Mouse (Mus musculus) heart, embryonic 10.5 days (tissue): ENCODE results near the gene Osr1. TPM values are rescaled to one million over a fixed set of nuclear protein-coding genes. Genes with fewer than 3 reads are reported as not detected.

Experiments
- DNase-seq: peaks from one replicate; pipeline ENCODE4 v3.0.0-alpha.2; 2017; ENCODE audit warnings: low spot score
- H3K27ac ChIP-seq: fragments of 300-500 bp; sonication (generic); 2 replicates; pipeline ENCODE4 v1.5.1; 2016; ENCODE audit warnings: mild to moderate bottlenecking
- H3K27me3 ChIP-seq: fragments of 300-500 bp; sonication (generic); 2 replicates; pipeline ENCODE4 v1.6.1; 2016; ENCODE audit warnings: mild to moderate bottlenecking; ENCODE audit not compliant: poor library complexity, insufficient read depth, severe bottlenecking
- H3K36me3 ChIP-seq: fragments of 300-500 bp; sonication (generic); 2 replicates; pipeline ENCODE4 v1.6.1; 2016; ENCODE audit warnings: mild to moderate bottlenecking, moderate library complexity
- H3K4me1 ChIP-seq: fragments of 300-500 bp; sonication (generic); 2 replicates; pipeline ENCODE4 v1.6.1; 2016; ENCODE audit warnings: mild to moderate bottlenecking
- H3K4me3 ChIP-seq: fragments of 300-500 bp; sonication (generic); 2 replicates; pipeline ENCODE4 v1.5.1; 2016; ENCODE audit warnings: mild to moderate bottlenecking, moderate library complexity
- H3K9me3 ChIP-seq: fragments of 300-500 bp; sonication (generic); 2 replicates; pipeline ENCODE4 v1.6.1; 2016; ENCODE audit warnings: mild to moderate bottlenecking, moderate library complexity
- WGBS: fragments of 180-500 bp; shearing (Covaris S2); methylation state at CpG from one replicate; pipeline ENCODE4 v1.1.7; 2016; 5-methylcytosine and 5-hydroxymethylcytosine counted together
- polyA plus RNA-seq: library from polyadenylated mRNA; unstranded; fragments of >200 nt; fragmentation: Nextera tagmentation; extraction: Ambion mirVana; gene quantifications from 2 replicates; pipeline ENCODE4 v1.2.1, GENCODE M21; 2016

Osr1 gene
- polyA plus RNA-seq, 1 experiment from 2014 or later: 14.9 TPM

DNA sequence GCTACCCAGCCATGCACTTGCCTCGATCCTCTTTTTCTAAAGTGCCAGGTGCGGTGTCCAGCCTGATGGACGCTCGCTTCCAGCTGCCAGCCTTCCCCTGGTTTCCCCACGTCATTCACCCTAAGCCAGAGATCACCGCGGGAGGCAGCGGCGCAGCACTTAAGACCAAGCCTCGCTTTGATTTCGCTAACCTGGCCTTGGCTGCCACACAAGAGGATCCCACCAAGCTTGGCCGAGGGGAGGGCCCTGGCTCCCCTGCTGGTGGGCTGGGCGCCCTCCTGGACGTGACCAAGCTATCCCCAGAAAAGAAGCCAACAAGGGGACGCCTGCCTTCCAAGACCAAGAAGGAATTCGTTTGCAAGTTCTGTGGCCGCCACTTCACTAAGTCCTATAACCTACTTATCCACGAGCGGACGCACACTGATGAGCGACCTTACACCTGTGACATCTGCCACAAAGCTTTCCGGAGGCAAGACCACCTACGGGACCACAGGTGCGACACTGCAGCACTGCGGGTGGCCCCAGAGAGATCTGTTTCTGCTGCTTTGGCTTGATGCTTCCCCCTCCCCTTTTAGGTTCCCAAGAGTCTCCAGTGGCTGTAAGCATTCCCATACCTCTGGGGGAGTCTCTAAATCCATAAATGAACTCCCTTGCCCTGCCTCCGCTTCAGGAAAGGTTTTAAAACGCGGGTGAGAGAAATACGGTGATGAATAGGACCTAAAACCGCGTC, 9.6 kb downstream of the Osr1 start:
- H3K4me1 ChIP-seq: peaks cover 28% of the 10 kb centered on the region
- H3K4me3 ChIP-seq: peak overlapping the region; percentile 55
- H3K9me3 ChIP-seq: no peaks in the 10 kb centered on the region
- 0 out of 2 replicates have a peak overlapping the region, but pooled peaks have one; percentile 16 for H3K27ac ChIP-seq
- 3% methylated on average over 31 of the region's 31 CpGs for WGBS
- peaks cover 95% of the 10 kb centered on the region for H3K27me3 ChIP-seq
- H3K36me3 ChIP-seq: no peaks in the 10 kb centered on the region
- DNase-seq: no peak

DNA sequence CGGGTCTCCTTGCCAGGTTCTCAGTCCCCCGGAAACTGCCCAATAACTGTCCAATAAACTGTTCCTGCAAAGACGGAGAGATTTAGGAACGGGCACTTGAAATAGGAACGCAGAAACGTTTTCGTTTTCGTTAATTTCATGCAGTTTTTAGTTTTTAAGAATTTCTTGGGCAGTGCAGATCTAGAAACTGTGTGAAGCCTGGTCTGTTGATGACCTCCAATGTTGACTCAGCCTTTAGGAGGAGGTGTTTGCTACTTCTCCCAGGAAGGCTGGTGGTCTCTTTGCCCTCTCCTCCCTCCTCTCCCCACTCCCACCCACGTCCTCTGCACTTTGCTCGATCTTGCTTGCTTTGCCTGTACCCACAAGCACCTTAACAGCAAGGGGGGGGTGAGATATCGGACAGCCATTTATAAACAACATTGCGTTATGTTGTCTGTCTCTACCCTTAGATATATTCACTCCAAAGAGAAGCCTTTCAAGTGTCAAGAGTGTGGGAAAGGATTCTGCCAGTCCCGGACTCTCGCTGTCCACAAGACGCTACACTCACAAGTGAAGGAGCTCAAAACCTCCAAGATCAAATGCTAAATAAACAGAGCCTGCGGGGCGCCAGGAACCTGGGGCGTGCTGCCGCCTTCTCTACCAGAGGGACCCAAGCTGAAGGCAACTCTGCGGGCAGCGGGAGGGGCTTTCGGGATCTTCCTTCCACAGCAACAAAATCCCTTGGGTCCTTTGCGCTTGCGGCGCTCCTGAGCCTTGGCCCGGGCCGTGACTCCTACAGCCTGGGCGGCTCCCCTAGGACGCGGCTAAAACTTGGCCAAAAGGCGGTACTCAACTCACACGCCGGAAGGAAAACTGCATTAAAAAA, 10.4 kb downstream of the Osr1 start:
- Histone ChIP-seq H3K9me3 (no peaks in the 10 kb centered on the region), H3K27ac (peak overlapping the region; percentile 42; the same call in 1 of the 2 replicates), H3K27me3 (peaks cover 87% of the 10 kb centered on the region), H3K4me1 (peaks cover 29% of the 10 kb centered on the region), H3K36me3 (no peaks in the 10 kb centered on the region), H3K4me3 (peak overlapping the region; percentile 55)
- 2% methylated on average over 33 of the region's 33 CpGs for WGBS
- no peak for DNase-seq

DNA sequence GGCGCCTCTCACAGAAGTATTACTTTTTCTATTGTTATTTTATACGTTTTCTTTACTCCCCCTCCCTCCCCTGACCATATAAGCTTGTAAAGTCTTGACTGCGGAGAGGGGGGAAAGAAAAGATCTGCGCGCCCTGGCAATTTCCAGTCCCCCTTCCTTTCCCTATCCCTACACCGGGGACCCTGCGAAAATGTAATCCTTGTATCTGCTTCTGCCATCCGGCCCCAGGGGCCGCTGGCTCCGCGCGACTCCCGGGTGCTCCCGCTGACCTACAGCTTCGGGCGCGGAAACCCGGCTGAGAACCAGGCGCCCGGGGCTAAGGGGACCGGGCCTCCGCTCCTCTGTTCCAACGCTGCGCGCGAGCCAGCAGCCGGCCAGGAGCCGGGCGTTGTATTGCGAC, 11.1 kb downstream of the Osr1 start:
- H3K4me3 ChIP-seq: peak overlapping the region; percentile 55
- H3K27ac ChIP-seq: peak overlapping the region; percentile 33; the same call in 1 of the 2 replicates
- H3K4me1 ChIP-seq: peaks cover 29% of the 10 kb centered on the region
- no peaks in the 10 kb centered on the region for H3K36me3 ChIP-seq
- H3K9me3 ChIP-seq: no peaks in the 10 kb centered on the region
- H3K27me3 ChIP-seq: peaks cover 82% of the 10 kb centered on the region
- WGBS: under 1% methylated on average over 30 of the region's 30 CpGs
- DNase-seq: no peak

DNA sequence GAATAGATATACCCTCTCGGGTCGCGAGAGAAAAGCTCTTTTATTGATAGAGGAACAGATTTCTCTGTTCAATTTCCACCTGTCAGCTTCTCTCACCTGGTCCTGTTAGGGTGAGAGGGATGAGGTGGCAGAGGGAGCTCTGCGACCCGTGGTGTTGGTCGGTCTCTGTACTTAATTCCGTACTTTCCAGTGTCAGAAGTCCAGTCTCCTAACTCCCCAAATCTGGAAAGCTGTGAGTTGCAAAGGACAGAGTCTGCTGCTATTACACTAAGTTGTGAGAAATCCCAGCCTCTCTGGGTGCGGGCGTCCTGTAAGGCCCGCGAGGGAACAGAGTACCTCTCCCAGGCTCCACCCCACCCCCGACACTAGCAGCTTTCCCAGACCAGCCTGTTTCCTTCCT, 11.6 kb downstream of the Osr1 start:
- WGBS: 2% methylated on average over 12 of the region's 12 CpGs
- peaks cover 29% of the 10 kb centered on the region for H3K4me1 ChIP-seq
- DNase-seq: no peak

DNA sequence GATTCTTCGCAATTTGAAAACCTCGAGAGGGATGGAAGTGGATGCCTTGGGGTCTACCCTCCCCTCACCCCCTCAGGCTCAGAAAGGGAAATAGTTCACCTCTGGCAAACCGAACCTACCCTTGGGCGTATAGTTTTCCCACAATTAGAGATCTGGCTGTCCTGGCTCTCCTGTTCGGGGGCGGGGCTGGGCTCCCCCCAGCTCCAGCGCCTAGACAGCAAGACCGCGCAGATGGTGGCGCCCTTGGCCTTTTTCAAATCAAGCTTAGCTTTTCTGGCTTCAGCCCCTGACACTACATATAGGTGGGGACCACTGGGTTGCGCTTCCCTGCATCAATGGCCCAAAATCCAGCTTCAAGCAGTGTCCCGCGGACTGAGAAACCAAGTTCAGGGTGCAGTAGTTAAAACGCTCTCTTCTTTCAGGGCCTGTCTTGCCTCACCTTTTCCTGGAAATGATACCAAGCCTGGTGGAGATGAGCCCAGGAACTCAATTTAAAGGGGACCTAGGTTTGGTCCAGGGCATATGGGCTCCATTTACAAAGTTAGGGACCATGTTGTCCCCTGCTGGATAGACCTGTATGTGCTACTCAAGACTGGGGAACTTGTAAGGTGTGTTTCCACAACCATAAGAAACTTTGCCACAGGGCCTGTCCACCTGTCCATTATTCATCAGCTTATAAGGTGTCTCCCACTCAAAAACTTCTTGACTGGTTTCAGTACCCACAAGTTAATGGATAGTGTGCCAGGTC, 12.5 kb downstream of the Osr1 start:
- Histone ChIP-seq H3K36me3 (no peaks in the 10 kb centered on the region), H3K4me1 (peaks cover 29% of the 10 kb centered on the region)
- WGBS: 8% methylated on average over 14 of the region's 14 CpGs

More for the DNA sequence above, 11.6 kb downstream of the Osr1 start:
- Histone ChIP-seq H3K36me3 (no peaks in the 10 kb centered on the region), H3K27me3 (peaks cover 77% of the 10 kb centered on the region), H3K9me3 (no peaks in the 10 kb centered on the region), H3K27ac (no peak overlapping the region), H3K4me3 (peak overlapping the region; percentile 55)

DNA sequence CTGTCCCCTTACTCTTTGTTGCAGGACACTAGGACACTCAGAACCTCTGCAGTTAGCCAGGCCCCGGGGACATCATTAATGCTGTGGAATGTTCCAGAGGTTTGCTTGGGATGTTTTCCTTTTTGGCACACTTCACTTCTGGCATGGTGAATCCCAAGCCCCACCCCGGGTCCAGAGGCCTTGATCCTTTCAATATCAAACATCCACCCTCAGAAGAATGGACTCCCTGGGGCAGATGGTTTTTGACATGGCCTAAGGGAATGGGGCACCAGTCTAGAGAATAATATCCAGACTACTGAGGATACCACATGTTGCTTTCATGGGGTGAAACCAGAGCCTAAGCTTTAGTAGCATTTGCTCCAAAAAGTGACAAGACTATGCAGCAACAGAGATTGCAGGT, 13.5 kb downstream of the Osr1 start:
- WGBS: 29% methylated on average over 2 of the region's 2 CpGs
- Histone ChIP-seq H3K9me3 (no peaks in the 10 kb centered on the region), H3K4me3 (no peak overlapping the region), H3K27ac (no peak overlapping the region), H3K4me1 (peaks cover 29% of the 10 kb centered on the region), H3K36me3 (no peaks in the 10 kb centered on the region), H3K27me3 (peaks cover 58% of the 10 kb centered on the region)
- DNase-seq: no peak

More for the DNA sequence above, 12.5 kb downstream of the Osr1 start:
- Histone ChIP-seq H3K9me3 (no peaks in the 10 kb centered on the region), H3K27me3 (peaks cover 67% of the 10 kb centered on the region), H3K4me3 (peak overlapping the region; percentile 55), H3K27ac (no peak overlapping the region)
- no peak for DNase-seq

DNA sequence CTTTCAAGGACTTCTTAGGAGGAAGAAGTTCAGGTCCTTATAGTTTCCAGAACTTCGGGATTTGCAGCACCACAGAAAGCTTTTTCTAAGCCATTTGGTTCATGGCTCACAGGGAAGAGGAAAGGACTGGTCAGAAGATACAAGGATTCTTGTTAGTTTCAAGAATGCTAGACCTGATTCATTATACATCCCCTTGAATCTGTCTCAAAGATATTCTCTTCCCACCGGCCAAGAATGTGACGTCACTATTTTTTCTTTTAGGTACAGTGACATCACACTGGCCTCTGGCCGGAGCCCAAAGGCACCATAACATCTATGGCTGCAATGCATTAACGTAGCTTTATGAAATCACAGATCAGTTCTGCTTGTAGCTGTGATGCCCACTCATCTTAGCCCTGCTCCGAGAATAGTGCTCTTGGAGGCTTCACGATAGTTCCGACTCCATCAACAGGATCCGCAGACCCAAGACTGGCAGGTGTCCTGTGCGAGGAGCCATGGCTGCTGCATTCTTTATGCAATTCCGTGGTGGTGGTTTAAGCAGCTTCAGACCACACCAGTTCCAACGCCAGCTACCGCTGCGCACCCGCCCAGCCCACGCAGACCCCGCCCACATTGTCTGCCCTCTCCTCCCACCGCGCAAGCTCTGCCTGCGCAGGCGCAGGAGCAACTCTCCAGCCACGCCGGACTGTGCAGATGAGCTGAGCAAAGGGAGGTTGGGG, 14.6 kb downstream of the Osr1 start:
- Histone ChIP-seq H3K27me3 (peaks cover 46% of the 10 kb centered on the region), H3K27ac (peak overlapping the region; percentile 78), H3K36me3 (no peaks in the 10 kb centered on the region), H3K4me3 (peak overlapping the region; percentile 59), H3K9me3 (no peaks in the 10 kb centered on the region), H3K4me1 (peaks cover 23% of the 10 kb centered on the region)
- 2% methylated on average over 23 of the region's 23 CpGs for WGBS
- peak; percentile 89 for DNase-seq

DNA sequence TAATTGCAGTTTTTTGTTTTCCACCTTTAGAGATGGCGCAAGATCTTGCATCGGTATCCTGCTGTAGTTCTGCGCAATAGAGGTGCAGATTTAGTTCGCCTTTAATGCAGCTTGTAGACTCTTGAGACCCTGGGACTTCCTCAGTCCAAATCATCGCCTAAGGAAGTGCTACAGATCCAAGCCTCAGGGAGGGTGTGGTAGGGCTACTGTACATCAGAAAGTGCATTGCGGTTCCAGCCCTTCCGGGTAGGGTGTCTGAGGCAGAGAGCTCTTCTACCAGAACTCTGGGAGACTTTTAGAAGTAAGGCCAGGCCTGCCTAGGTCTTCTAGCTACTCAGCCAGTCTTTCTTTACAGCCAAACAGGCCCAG, 15.2 kb downstream of the Osr1 start:
- Histone ChIP-seq H3K9me3 (no peaks in the 10 kb centered on the region), H3K4me3 (peak overlapping the region; percentile 59), H3K27me3 (peaks cover 41% of the 10 kb centered on the region), H3K36me3 (no peaks in the 10 kb centered on the region), H3K4me1 (peaks cover 19% of the 10 kb centered on the region), H3K27ac (peak overlapping the region; percentile 78)
- DNase-seq: no peak
- WGBS: 2% methylated on average over 7 of the region's 7 CpGs

DNA sequence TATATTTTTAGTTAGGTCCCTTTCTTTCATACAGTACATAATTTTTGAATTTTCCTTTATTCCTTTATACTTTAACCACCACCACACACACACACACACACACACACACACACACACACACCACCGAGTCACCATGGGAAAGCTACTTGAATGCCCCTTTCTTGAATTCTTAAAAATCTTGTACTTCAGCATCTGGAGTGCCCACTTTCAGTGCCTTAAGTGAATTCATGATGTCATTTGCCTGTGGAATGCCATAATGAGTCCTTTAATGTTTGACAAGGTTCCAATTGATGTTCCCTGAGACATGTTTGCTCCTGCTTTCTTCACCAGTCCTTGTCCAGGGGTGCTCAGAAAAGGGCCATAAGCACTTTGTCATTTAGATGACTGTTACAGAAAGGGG, 17.8 kb downstream of the Osr1 start:
- 70% methylated on average over 1 of the region's 1 CpGs for WGBS
- H3K4me3 ChIP-seq: no peak overlapping the region

DNA sequence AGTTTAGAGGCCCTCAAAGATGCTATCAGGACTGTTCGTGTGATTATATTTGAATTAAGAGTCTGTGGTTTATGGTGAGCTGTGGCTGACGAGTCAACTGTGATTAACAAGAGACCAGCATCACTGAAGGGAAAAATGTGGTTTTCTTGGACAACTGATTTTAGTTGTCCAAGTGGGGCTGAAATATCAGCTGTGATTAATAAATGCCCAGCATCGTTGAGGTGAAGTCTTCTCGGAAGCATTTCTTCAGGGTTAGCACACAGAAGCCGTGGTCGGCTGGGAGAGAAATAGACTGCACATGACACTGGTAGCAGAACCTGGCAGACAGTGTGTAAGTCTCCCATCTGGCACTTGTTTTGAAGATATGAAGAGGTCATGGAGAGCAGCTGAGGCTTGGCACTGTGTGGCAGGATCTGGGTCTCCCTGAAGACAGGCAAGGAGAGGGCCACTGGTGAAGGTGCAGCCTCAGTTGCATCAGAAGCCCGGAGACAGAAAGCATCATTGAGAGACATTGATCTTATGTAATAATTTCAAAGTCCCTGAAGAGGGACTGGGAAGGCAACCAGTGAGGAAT, 19.7 kb downstream of the Osr1 start:
- 83% methylated on average over 7 of the region's 7 CpGs for WGBS
- H3K27ac ChIP-seq: no peak overlapping the region
- DNase-seq: no peak
- H3K4me1 ChIP-seq: peaks cover 3% of the 10 kb centered on the region; the same call in 1 of the 2 replicates
- no peaks in the 10 kb centered on the region for H3K27me3 ChIP-seq
- H3K4me3 ChIP-seq: no peak overlapping the region
- no peaks in the 10 kb centered on the region for H3K9me3 ChIP-seq
- no peaks in the 10 kb centered on the region for H3K36me3 ChIP-seq

More for the DNA sequence above, 17.8 kb downstream of the Osr1 start:
- Histone ChIP-seq H3K27ac (no peak overlapping the region), H3K27me3 (peaks cover 16% of the 10 kb centered on the region), H3K4me1 (peaks cover 6% of the 10 kb centered on the region; the same call in 1 of the 2 replicates), H3K9me3 (no peaks in the 10 kb centered on the region), H3K36me3 (no peaks in the 10 kb centered on the region)
- no peak for DNase-seq

DNA sequence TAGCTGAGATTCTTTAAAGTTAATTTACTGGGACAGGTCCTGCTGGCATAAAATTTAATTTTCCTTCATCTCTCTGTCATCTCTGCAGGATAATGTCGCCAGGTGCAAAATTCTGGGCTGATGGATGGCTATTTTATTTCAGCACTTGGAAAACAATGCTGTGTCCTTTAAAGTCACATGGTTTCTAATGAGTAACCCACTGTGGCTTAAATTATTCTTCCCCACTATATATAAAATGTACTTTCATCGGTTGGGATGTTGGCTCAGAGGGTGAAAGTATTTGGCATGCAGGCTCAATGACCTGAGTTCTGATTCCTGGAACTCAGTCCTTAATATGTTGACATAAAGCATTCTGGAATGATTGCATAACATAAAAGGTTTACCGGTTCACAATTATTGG, 21.2 kb downstream of the Osr1 start:
- H3K4me1 ChIP-seq: peaks cover 6% of the 10 kb centered on the region; the same call in 1 of the 2 replicates
- WGBS: 77% methylated on average over 3 of the region's 3 CpGs
- no peak overlapping the region for H3K4me3 ChIP-seq
- H3K27me3 ChIP-seq: no peaks in the 10 kb centered on the region
- no peaks in the 10 kb centered on the region for H3K9me3 ChIP-seq
- H3K27ac ChIP-seq: no peak overlapping the region
- no peaks in the 10 kb centered on the region for H3K36me3 ChIP-seq
- no peak for DNase-seq

DNA sequence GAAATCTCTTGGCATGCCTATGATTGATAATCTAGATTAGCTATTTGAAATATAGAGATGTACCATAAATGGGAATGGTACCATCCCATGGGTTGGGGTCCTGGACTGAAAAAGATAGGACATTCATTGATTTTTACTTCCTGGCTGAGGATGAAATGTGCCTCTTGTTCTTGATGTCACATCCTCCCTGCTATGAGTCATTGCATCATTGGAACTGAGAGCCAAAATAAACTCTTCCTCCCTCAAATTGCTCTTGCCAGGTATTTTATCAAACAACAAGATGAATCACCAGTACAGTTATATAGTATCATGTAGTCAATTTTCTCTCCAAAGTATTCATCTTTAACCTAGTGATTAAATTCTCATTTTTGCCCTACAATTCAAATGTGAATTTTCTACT, 28.3 kb downstream of the Osr1 start:
- no peak for DNase-seq
- H3K27ac ChIP-seq: no peak overlapping the region

More for the DNA sequence above, 28.3 kb downstream of the Osr1 start:
- no peaks in the 10 kb centered on the region for H3K9me3 ChIP-seq
- H3K27me3 ChIP-seq: no peaks in the 10 kb centered on the region
- H3K36me3 ChIP-seq: no peaks in the 10 kb centered on the region
- no peak overlapping the region for H3K4me3 ChIP-seq
- H3K4me1 ChIP-seq: peaks cover 6% of the 10 kb centered on the region; the same call in 1 of the 2 replicates
